Mouse (Mus musculus) brain, embryonic 14.5 days (tissue): ENCODE measurements around the gene Itga10.

Source experiments
- CTCF ChIP-seq: fragments of 200-500 bp; IDR thresholded peaks from 2 replicates; pipeline ENCODE4 v1.5.1; 2012; ENCODE audit warnings: inconsistent platforms, mild to moderate bottlenecking, moderate library complexity, borderline replicate concordance; ENCODE audit not compliant: insufficient read depth, insufficient read length; ENCODE audit errors: extremely low read depth
- POLR2A ChIP-seq: fragments of 200-500 bp; IDR thresholded peaks from 2 replicates; pipeline ENCODE4 v1.6.1; 2012; ENCODE audit warnings: mild to moderate bottlenecking, inconsistent platforms, borderline replicate concordance; ENCODE audit not compliant: poor library complexity, insufficient read depth, insufficient read length, severe bottlenecking; ENCODE audit errors: extremely low read depth

DNA sequence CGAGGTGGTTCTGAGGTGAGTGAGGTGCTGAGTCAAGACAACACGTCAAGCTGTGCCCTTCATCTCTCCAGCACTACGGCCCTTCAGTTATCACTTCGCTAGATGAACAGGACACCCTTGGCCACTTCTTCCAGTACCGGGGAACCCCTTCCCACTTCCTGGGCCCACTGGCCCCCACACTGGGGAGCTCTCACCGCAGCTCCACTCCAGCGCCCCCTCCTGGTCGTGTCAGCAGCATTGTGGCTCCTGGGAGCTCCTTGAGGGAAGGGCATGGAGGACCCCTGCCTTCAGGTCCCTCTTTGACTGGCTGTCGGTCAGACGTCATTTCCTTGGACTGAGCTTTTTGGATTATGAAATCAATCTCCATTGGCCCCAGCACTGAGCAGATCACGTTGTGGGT lies 59.4 kb downstream of the Itga10 start:
- TF ChIP-seq CTCF: no peak
- TF ChIP-seq POLR2A: no peak
